Mouse (Mus musculus) Muller cell, postnatal 12 days (primary cell): ENCODE results near the gene Gnpnat1.
"Not testable (repeated sequence)": the region's sequence is repeated elsewhere in the genome, so short reads cannot be mapped to it uniquely, and the experiment has no call there.

Experiments
- DNase-seq: peaks from one replicate; pipeline ENCODE4 v3.0.0-alpha.2; 2015; ENCODE audit errors: inconsistent ontology term

Gene Gnpnat1

DNA sequence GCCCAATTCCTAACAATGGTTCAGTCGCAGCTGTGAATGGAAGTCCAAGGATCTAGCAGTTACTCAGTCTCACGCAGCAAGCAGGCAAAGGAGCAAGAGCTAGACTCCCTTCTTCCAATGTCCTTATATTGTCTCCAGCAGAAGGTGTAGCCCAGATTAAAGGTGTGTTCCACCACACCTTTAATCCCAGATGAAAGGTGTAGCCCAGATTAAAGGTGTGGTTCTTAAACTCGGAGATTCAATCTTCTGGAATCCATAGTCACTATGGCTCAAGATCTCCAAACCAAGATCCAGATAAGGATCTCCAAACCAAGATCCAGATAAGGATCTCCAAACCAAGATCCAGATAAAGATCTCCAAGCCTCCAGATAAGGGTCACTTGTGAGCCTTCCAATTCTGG lies at the start of gene Gnpnat1:
Gene Gnpnat1, minus strand, starts transcription at position 101 of the 400 bp plus-strand sequence.
- DNase-seq: not testable (repeated sequence)

- DNase-seq: no peak
Measured at GRCm38 (mm10) chr14:45453538-45454233, 49.0 kb upstream of the Gnpnat1 start.

- DNase-seq: no peak
Measured at GRCm38 (mm10) chr14:45452861-45453512, 48.3 kb upstream of the Gnpnat1 start.

GRCm38 (mm10) chr14:45452148-45452547 lies 47.4 kb upstream of the Gnpnat1 start:
- no peak for DNase-seq

- DNase-seq: no peak
Measured at GRCm38 (mm10) chr14:45451090-45451489, 46.4 kb upstream of the Gnpnat1 start.

GRCm38 (mm10) chr14:45446777-45447176 lies 42.1 kb upstream of the Gnpnat1 start:
- DNase-seq: no peak

DNA sequence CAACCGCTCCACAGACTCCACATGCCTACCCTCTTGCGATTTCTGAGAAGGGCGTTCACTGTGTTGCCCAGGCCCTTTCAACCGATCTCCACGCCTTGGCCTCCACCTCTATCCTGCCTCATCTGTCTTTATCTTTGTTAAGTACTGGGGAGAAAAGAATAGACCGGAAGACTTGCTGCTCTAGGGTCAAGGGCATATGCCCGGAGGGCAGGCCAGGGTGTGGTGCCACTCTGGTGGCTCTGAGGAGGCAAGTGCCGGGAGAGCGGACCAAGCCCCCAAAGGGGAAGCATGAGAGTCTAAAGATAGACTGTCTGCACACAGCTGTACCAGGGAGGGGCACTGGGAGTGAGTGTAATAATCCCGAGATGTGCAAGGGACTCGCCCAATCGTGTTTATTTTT lies 40.7 kb upstream of the Gnpnat1 start:
- DNase-seq: no peak

GRCm38 (mm10) chr14:45444870-45445269 lies 40.2 kb upstream of the Gnpnat1 start:
- no peak for DNase-seq

DNA sequence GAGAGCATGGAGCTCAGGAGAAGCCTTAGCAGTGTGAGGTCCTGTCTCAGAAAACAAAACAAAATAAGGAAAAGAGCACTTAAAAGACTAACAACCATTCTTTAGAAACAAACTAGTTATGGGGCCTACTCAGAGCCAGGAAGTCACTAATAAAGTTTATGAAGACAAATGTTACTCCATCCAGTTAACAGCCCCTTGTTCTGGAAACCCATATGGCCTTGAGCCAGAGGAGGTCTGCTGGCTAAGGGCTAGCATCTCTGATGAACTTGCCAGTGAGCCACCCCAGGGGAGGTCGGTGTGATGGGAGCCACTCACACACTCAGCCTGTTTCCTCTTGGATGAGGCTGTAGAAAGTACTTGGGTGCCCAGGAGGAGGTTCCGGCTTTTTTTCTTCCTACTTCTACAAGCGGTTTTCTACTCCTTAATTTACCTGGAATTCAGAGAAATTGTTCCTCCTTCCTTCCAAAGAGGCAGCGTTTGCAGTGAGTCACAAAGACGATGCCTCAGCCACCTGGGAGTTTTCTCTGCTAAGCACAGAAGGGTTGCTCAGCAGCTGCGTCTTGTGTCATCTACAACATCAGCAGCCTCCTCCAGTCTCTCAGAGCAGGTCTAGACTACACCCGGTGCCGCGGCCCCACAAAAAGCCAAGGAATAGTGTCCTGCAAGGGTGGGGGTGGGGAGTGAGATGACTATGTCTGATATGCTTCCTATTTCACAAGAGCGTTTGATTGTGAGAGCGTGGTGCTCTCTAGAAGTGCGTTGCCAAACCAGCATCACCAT lies 38.3 kb upstream of the Gnpnat1 start:
- DNase-seq: no peak

GRCm38 (mm10) chr14:45441291-45441690 lies 36.6 kb upstream of the Gnpnat1 start:
- no peak for DNase-seq

DNA sequence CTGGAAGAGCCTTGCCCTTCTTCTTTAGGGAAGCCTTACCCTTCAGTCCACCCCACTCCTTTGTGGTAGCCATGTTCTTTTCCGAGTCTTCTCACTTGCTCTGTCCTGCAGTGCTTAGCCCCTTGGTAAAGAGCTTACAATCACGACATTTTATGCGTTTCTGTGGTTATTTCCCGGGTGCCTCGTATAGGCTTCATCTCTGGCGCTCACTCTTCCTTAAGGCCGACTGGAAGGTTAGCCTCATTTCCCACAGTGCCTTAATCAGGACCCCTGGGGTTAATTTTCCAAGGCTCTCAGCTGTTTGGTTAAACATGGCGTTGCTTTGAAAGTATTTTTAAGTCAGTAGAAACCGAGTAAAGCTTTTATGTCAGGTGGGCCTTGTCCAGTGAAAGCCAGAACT lies 34.7 kb upstream of the Gnpnat1 start:
- no peak for DNase-seq

DNA sequence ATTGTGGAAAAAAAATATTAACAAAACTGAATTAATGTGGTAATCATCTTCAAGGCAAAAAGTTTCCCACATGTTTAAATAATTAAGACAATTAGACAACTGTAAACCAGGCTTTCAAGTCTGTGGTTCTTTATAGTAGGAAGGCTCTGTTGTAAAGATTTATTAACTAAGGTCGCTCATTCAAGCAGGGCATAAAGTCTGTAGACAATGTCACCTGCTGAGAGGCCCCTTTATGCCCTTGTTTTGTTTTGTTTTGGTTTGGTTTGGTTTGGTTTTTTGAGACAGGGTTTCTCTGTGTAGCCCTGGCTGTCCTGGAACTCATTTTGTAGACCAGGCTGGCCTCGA lies 34.2 kb upstream of the Gnpnat1 start:
- DNase-seq: no peak

DNA sequence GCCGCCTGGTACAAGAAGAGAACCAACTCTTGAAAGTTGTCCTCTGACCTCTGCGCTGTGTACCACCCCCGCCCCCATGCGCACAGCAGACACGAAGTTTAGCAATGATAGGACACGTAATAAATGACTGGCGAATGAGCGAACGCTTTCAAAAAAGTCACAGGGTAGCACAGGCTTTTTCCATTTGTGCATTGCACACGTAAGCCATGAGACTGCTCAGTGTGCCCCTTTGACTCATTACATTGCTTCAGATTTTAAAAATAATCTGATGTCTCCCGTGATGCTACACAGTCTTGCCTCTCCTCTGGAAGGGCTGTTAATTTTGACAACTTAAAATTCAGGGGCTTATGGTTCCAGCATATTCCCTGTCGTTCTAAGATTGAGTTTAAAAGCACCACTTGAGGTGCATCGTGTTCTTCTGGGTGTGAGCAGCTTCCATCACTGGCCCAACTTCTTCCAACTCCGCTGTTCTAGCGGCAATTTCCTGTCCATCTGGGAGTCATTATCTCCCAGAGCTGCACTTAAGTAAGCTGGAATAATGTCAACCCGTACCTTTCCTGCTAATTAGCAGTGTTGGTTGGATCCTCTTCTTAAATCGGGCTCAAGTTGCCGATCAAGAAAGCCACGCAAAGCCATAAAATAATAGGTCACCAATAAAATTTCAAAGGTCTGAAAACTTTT lies 33.7 kb upstream of the Gnpnat1 start:
- no peak for DNase-seq

- no peak for DNase-seq
Measured at GRCm38 (mm10) chr14:45434220-45434619, 29.5 kb upstream of the Gnpnat1 start.

DNA sequence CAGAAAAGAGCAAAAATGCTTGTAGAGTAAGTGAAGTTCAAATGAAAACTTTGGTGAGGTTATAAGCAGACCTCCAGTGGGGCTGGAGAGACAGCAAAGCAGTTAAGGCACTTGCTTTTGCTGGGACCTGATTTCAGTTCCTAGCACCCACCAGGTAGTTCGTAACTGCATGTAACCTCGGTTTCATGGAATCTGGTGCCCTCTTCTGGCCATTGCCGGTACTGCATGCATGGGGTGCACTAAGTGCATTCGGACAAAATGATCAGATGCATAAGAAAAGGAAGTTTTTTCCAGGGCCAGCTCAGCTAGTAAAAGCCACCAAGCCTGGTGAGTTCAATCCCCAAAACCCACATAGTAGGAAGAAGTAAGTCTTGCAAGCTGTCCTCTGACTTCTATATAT lies 27.3 kb upstream of the Gnpnat1 start:
- no peak for DNase-seq

DNA sequence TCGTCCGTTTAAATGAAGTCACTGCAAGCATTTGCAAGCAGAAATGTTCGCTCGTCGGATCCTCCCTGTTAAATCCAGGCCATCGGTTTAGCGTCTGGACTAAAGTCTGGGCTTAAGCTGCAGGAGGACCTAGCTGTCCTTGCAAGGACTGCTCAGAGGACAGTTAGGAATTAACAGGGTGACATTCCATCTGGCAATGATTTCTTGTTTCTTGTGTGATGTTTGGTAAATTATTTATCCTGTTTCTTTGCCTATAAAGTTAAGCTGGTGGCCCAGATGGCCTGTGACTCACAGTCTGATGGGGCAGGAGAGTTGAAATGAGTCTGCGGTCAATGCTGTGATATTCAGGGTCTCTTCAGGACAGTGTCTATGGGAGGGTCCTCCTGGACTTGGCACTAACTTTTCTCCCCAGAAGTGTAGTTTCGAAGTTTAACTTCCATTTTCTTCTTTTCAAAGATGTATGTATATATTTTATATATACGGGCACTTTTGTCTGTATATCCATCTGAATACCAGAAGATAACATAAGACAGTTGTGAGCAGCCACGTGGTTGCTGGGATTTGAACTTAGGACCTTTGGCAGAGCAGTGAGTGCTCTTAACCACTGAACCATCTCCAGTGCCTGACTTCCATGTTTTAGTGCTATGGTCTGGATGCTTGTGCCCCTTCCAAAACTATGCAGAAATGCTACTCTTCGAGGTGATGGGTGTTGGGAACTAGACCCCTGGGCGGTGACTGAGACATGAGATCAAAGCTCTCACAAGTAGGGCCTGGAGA lies 25.5 kb upstream of the Gnpnat1 start:
- no peak for DNase-seq

- peak; percentile 56 for DNase-seq
Measured at GRCm38 (mm10) chr14:45423220-45423619, 18.5 kb upstream of the Gnpnat1 start.

GRCm38 (mm10) chr14:45422371-45422770 lies 17.7 kb upstream of the Gnpnat1 start:
- peak; percentile 62 for DNase-seq

- no peak for DNase-seq
Measured at GRCm38 (mm10) chr14:45419323-45419722, 14.6 kb upstream of the Gnpnat1 start.

- DNase-seq: no peak
Measured at GRCm38 (mm10) chr14:45418553-45418952, 13.8 kb upstream of the Gnpnat1 start.

GRCm38 (mm10) chr14:45416265-45416664 lies 11.6 kb upstream of the Gnpnat1 start:
- DNase-seq: no peak
